Mouse (Mus musculus): ENCODE results near the gene Cacna1c.

Gene Cacna1c

GRCm38 (mm10) chr6:118754439-118754838, 441.8 kb downstream of the Cacna1c start:
- DNase-seq (ENCODE audit: low spot score in 2 of 2) = no peak

DNA sequence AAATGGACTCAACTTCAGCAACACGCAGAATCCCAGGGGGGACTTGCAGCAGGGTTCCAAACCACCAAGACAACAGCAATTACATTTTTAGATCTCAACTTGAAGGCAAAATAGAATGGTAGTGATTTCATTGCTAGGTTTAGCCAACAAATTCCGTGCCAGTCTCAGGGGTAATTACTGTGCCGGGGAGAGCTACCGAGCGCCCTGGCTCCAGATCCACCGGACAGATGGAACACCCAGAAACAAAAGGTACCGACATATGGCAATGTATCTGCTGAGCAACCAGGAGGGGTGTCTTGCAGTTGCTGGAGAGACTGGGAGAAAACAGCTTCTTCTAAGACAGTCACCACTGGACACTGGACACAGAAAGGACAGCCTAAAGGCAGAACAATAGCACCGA, 442.4 kb downstream of the Cacna1c start:
- DNase-seq (ENCODE audit: low spot score in 2 of 2) = no peak

DNA sequence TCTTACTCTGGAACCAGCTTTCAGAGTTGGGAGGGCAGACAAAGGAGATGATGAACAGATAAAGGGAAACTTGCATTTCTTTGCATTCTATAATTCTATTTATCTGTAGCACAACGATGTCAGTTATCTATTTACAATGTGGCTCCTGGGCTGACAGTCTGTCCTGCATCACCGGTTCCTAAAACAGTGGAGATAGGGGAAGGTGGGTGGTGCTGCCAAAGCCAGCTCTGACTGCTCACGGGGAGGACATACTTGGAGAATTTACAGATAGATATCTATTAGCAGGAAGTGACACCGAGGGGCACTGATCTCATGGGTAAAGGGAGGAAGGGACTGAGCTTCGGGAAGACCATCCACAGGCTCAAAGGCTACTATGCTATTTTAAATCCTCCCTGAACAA, 443.2 kb downstream of the Cacna1c start:
- no peak for DNase-seq (ENCODE audit: low spot score in 2 of 2)

GRCm38 (mm10) chr6:118749285-118749684, 446.9 kb downstream of the Cacna1c start:
- no peak for DNase-seq (ENCODE audit: low spot score in 2 of 2)

DNA sequence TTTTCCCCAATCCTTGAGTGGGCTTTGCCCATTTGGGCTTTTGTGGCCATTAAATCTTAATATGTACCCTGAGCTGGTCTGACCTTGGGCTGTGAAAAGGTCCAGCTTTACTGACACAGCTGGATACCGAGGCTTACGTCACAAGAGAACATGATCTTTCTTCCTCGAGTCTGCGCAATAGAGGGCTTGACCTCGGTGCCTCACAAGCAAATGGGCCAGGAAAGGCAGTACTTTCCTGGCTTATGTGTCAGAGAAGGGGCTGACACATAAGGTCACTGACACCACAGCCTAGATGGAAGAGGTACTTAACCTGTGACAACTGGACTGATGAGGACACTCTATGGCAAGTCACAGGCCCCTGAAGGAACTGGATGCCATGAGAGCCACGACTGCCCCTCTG, 453.5 kb downstream of the Cacna1c start:
- no peak for DNase-seq (ENCODE audit: low spot score in 2 of 2)

DNA sequence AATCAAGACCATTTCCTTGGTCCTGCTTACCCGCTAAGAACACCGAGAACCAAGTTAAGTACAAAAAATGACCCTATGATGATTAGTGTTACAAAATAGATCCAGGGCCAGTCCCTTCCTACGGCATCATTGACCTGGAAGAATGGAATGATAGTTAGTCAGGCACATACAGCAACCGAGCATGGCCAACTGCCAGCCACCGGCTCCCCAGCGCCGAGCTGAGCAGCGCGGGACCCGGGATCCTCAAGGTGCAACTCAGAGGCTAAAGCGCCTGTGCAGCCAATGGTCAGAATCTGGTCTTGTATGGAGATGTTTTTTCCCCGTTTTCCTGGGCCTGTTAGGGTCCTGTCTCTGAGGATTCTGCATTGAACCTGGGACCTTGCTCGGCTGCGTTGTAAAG, 454.4 kb downstream of the Cacna1c start:
- no peak for DNase-seq (ENCODE audit: low spot score in 2 of 2)

GRCm38 (mm10) chr6:118739961-118740599, 456.1 kb downstream of the Cacna1c start:
- peak; percentile 22 to 38 for DNase-seq (ENCODE audit: low spot score in 2 of 2)

GRCm38 (mm10) chr6:118739344-118739743, 456.9 kb downstream of the Cacna1c start:
- no peak for DNase-seq (ENCODE audit: low spot score in 2 of 2)

DNA sequence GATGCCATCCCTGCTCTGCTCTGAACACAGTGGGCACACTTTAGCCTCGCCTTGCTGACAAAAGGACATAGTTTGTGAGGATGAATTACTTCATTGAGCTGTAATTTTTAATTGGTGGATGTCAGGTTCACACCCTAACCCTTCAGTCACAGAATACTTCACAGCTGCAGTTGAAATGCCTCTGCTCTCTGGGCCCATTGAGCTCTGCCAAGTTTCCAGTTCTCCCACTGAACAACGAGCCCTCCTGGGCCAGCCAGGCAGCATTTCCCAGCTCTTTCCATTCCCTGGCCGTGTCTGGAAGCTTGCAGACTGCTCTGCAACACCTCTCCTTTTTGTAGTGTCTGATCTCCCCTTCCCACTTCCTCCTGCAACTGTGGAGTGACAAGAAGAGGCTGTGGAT, 457.6 kb downstream of the Cacna1c start:
- no peak for DNase-seq (ENCODE audit: low spot score in 2 of 2)

DNA sequence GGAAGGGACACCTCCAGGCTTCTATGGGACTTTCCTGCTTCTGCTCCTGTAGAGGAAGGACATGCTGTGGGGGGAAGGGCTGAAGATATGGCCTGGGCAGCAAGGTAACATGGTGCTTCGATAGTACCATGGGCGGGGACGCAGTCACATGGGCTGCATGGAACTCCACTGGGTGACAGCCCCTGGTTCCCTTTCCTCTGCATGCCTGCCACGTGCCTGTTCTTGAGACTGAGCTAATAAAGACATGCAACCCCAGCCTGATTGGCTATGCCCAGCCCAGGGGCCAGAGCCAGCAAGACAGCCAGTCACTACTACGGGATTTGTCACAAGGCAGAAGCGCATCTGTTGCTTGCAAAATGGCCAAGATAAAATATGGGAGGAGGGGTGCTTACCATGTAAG, 459.1 kb downstream of the Cacna1c start:
- no peak for DNase-seq (ENCODE audit: low spot score in 2 of 2)

DNA sequence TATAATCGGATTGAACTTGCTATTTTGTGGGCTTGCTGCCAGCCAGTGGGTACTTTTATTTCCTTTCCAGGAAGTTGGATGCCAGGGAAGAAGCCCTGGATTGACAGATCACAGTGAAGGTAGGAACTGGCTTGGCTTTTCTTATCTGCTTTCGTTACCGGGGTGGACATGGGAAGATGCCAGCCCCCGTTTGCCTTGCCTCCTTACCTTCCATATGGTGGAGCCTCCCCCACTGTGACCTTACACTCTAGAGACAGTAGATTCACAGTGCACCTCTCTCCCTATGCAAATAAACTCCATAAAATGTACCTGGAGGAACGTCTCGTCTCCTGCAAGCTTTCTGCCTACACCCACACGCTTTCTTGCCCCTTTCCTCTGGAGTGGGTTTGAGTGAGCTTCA, 459.7 kb downstream of the Cacna1c start:
- DNase-seq (ENCODE audit: low spot score in 2 of 2) = no peak

GRCm38 (mm10) chr6:118735145-118735544, 461.1 kb downstream of the Cacna1c start:
- no peak for DNase-seq (ENCODE audit: low spot score in 2 of 2)

DNA sequence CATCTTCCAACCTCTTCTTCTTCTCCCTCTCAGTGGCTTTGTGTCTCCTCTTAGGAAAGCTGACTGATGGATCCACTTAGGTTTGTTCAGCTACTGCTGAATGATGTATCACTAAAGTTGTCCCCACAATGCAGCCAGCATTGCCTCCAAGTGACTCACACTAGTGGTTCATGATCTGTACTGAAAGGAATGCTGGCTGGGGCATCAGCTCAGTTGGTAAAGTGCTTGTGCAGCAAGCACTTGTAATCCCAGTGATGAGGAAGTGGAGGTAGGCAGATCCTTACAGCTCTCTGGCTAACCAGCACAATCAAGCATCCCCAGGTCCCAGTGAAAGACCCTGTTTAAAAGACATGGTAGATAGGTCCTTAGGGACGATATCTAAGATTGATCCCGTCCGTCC, 464.3 kb downstream of the Cacna1c start:
- DNase-seq (ENCODE audit: low spot score in 2 of 2) = no peak

GRCm38 (mm10) chr6:118724908-118725307, 471.3 kb downstream of the Cacna1c start:
- DNase-seq (ENCODE audit: low spot score in 2 of 2) = no peak

GRCm38 (mm10) chr6:118724388-118724787, 471.8 kb downstream of the Cacna1c start:
- no peak for DNase-seq (ENCODE audit: low spot score in 2 of 2)

DNA sequence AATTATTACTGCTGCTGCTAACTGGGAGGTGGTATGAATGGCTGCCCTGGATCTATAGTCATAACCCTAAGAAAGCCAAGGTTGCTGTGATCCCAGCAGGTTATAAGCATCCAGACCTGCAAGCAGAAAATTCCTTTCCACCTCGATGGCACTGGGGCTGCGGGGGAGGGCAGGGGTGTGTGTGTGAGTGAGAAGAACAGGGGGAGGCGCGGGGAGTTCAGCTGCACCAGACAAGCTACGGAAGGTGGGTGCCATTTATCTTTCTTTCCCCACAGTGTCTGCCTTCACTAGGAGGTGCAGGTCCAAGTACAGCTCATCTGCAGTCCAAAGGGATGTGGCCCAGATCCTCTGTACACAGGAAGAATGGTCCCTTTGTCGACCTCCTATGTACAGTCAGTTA, 473.9 kb downstream of the Cacna1c start:
- no peak for DNase-seq (ENCODE audit: low spot score in 2 of 2)

- DNase-seq (ENCODE audit: low spot score in 2 of 2) = no peak
These were observed 476.7 kb downstream of the Cacna1c start for GRCm38 (mm10) chr6:118719486-118719885.

GRCm38 (mm10) chr6:118713286-118713685, 482.9 kb downstream of the Cacna1c start:
- no peak for DNase-seq (ENCODE audit: low spot score in 2 of 2)

DNA sequence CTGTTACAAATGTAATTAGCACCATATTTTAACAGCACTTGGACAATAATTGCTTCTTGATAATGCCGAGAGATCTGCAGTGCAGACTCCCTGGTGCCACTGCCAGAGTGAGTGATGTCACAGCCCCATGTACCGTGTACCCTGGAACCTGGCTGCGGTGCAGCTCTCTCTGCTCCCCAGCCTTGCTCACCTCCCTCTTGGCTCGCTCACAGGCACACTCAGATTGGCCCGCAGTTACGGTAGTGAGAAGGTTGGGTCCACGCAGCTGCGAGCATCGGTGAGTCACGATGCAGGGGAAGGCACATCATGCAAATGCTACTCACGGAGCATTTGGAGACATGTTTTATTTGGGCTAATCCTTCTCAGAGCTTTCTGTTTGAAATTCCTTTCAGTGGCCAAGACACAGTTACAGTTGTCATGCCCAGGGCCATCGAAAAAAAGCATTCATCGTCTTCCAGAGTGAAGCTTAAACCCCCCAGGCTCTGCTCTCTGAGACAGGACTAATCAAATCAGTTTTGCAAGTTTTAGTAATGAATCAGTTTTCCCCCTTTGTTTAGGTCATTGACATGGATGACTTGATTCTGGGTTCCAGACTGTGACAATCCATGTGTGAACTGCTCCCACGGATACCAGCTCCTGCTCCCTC, 484.4 kb downstream of the Cacna1c start:
- DNase-seq (ENCODE audit: low spot score in 2 of 2) = peak in 1 of 2 experiments; percentile 12

DNA sequence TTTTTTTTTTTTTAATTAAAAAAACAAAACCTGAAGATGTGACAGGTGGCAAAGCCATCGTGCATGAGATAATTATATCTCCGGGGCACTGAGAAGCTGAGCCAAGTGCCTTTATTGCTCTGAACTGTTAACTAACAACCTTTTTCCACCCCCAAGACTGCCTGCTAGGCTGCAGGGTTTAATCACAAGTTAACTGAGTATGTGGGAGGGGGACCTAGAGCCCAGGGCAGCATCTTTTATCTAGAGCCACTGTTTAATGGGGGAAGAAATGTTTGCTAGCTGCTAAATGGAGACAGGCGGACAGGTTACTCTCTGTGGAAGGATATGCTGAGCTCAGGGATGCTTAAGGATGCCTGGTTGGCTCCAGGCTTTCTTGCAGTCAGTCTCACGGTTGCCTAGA, 489.2 kb downstream of the Cacna1c start:
- no peak for DNase-seq (ENCODE audit: low spot score in 2 of 2)

DNA sequence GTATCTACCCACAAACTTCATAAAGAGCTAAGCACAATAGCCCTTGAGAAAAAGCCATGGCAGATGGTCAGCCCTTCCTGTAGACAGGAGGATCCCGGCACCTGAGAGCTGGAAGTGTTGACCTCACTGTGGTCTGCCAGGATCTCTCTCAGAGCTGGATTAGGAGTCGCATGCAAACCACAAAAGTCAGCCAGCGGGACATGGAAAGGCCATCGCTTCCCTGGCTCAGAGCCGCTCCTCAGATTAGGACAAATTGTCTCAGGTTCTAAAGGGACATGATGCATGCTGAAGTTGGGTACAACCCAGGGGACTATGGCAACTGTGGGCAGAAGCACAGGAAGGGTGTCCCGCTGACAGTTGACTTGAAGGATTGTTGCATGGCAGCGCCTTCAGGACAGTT, 490.4 kb downstream of the Cacna1c start:
- DNase-seq (ENCODE audit: low spot score in 2 of 2) = no peak

DNA sequence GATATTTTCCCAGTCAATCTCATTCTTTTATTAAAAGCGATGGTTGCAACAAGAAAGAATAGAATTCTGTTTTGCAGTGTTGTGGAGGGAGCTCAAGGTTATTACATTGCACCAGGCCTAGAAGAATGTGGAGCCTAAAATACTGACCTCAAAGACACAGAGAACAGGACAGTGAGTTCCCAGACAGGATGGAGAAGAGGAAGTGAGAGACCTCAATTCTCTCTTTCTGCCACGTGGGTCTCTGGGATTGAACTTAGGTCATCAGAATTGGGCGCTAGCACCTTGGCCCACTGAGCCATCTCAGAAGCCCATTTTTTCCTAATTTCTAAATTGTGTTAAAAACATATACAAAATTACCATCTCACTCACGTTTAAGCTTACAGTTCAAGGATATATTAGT, 501.6 kb downstream of the Cacna1c start:
- DNase-seq (ENCODE audit: low spot score in 2 of 2) = no peak

GRCm38 (mm10) chr6:118689447-118689846, 506.8 kb downstream of the Cacna1c start:
- no peak for DNase-seq (ENCODE audit: low spot score in 2 of 2)

GRCm38 (mm10) chr6:118688856-118689255, 507.4 kb downstream of the Cacna1c start:
- DNase-seq (ENCODE audit: low spot score in 2 of 2) = no peak

Data from frontal cortex, postnatal 10 days (tissue).